Mouse (Mus musculus): Measurements from ENCODE around the gene Sec1. TPM values are rescaled to one million over a fixed set of nuclear protein-coding genes. Genes with fewer than 3 reads are reported as not detected.

Sec1 gene
- polyA plus RNA-seq, 1 experiment from 2014 or later = 0.47 TPM

GRCm38 (mm10) chr7:45716952-45717917 is 23.0 kb upstream of the Sec1 start:
- Histone ChIP-seq H3K36me3 (peaks cover 38% of the 10 kb centered on the region), H3K9ac (replicated peaks) (peak overlapping the region; percentile 67), H3K27ac (replicated peaks) (peak overlapping the region; percentile 92), H3K4me3 (replicated peaks) (peak overlapping the region; percentile 79), H3K9me3 (replicated peaks) (no peaks in the 10 kb centered on the region), H3K4me2 (peak overlapping the region; percentile 82), H3K27me3 (replicated peaks) (no peaks in the 10 kb centered on the region), H3K4me1 (peaks cover 53% of the 10 kb centered on the region)
- WGBS = 13% methylated on average over 31 of the region's 31 CpGs
- peak; percentile 45 for ATAC-seq (ENCODE audit: low FRiP score)

DNA sequence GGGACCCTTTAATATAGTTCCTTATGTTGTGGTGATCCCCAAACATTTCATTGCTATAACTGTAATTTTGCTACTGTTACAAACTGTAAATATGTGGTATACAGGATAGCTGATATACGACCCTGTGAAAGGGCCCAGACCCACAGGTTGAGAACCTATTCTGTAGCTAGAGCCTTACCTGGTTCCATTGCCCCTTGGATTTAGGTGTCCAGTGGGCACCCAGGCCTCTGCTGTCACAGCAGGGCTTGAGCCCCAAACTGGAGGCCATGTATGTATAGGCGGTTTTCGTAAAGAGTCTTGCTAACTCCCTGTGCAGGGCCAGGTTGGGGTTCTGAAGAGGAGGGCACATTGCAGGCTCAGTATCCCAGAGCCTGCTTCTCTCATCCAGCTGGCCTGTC is 22.3 kb upstream of the Sec1 start:
- peak overlapping the region; percentile 79 for H3K4me3 ChIP-seq (replicated peaks)
- no peak overlapping the region for H3K27ac ChIP-seq (replicated peaks)
- peak overlapping the region; percentile 82 for H3K4me2 ChIP-seq
- peaks cover 43% of the 10 kb centered on the region for H3K36me3 ChIP-seq
- no peaks in the 10 kb centered on the region for H3K27me3 ChIP-seq (replicated peaks)
- H3K4me1 ChIP-seq = peaks cover 55% of the 10 kb centered on the region
- WGBS = 85% methylated on average over 3 of the region's 3 CpGs
- no peaks in the 10 kb centered on the region for H3K9me3 ChIP-seq (replicated peaks)
- ATAC-seq (ENCODE audit: low FRiP score) = no peak
- peak overlapping the region; percentile 40 for H3K9ac ChIP-seq (replicated peaks)

- H3K9me3 ChIP-seq (replicated peaks) = no peaks in the 10 kb centered on the region
- peak overlapping the region; percentile 82 for H3K4me2 ChIP-seq
- peak overlapping the region; percentile 79 for H3K4me3 ChIP-seq (replicated peaks)
- H3K27me3 ChIP-seq (replicated peaks) = no peaks in the 10 kb centered on the region
- 85% methylated on average over 19 of the region's 19 CpGs for WGBS
- H3K9ac ChIP-seq (replicated peaks) = peak overlapping the region; percentile 40
- peaks cover 43% of the 10 kb centered on the region for H3K36me3 ChIP-seq
- peaks cover 55% of the 10 kb centered on the region for H3K4me1 ChIP-seq
- H3K27ac ChIP-seq (replicated peaks) = peak overlapping the region; percentile 76
- no peak for ATAC-seq (ENCODE audit: low FRiP score)
These were observed 21.7 kb upstream of the Sec1 start for GRCm38 (mm10) chr7:45715741-45716459.

- H3K9ac ChIP-seq (replicated peaks) = peak within 1 kb of the TSS; percentile 75
- peaks cover 61% of the 10 kb centered on the region for H3K4me1 ChIP-seq
- peak within 1 kb of the TSS; percentile 76 for H3K27ac ChIP-seq (replicated peaks)
- peak within 1 kb of the TSS; percentile 82 for H3K4me2 ChIP-seq
- no peaks in the 10 kb centered on the region for H3K9me3 ChIP-seq (replicated peaks)
- no peaks in the 10 kb centered on the region for H3K27me3 ChIP-seq (replicated peaks)
- H3K4me3 ChIP-seq (replicated peaks) = peak within 1 kb of the TSS; percentile 79
- ATAC-seq (ENCODE audit: low FRiP score) = peak; percentile 91
- 8% methylated on average over 34 of the region's 34 CpGs for WGBS
- H3K36me3 ChIP-seq = peaks cover 43% of the 10 kb centered on the region
These were observed 21.0 kb upstream of the Sec1 start, which contains the start of gene Rpl18 for GRCm38 (mm10) chr7:45715090-45715708. Gene Rpl18, plus strand, starts transcription at chr7:45715457.

DNA sequence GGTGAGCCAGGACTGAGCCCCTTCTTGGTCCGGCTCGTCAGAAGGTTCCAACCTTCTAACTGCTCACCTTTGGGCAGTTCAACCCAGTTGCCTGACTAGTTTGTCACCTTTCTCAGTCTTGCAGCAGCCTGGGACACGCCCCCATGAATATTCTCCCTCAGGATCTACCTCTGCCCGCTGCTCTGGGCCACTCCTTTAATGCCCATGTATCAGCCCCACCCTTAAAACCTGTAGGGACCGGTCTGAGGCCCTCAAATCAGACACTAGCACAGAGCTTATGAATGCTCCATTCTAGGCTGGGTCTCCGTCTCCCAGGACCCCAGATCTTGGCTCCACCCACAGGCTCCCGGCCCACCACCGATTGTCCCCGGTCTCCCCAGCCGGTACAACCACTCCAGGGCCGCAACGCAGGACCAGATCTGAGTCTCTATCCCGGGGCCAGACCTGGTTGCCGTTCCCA is 20.5 kb upstream of the Sec1 start:
- Histone ChIP-seq H3K4me1 (peaks cover 61% of the 10 kb centered on the region), H3K9ac (replicated peaks) (peak overlapping the region; percentile 75), H3K4me3 (replicated peaks) (peak overlapping the region; percentile 79), H3K27ac (replicated peaks) (peak overlapping the region; percentile 70), H3K9me3 (replicated peaks) (no peaks in the 10 kb centered on the region), H3K36me3 (peaks cover 42% of the 10 kb centered on the region), H3K4me2 (peak overlapping the region; percentile 82), H3K27me3 (replicated peaks) (no peaks in the 10 kb centered on the region)
- 10% methylated on average over 14 of the region's 14 CpGs for WGBS
- peak; percentile 48 for ATAC-seq (ENCODE audit: low FRiP score)

DNA sequence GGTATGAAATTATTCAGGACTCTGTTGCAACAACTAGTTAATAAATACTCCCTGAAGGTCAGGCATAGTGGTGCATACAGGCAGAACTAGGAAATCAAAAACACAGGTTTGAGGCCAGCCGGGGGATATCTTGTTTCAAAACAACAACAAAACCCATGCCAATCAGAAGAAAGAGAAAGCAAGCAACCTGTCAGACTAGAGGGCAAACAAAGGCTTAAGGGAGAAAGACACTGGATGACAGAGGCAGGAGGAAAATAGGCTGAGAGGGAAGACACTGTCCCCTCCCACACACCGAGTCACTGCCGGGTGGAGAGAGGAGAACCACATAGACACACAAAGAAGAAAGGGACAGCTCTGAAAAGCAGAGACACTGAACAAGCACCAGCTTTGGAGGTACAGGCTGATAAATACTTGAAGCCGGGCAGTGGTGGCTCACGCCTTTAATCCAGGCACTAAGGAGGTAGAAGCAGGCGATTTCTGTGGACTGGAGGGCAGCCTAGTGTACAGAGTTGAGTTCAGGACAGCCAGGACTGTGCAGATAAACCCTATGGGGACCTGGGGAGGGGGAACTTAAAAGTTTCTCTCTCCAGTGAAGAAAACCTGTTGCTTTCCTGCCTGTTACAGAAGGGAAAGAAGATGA is 19.8 kb upstream of the Sec1 start:
- peaks cover 61% of the 10 kb centered on the region for H3K4me1 ChIP-seq
- peak overlapping the region; percentile 75 for H3K9ac ChIP-seq (replicated peaks)
- no peak overlapping the region for H3K27ac ChIP-seq (replicated peaks)
- H3K36me3 ChIP-seq = peaks cover 40% of the 10 kb centered on the region
- H3K4me2 ChIP-seq = peak overlapping the region; percentile 82
- no peak for ATAC-seq (ENCODE audit: low FRiP score)
- no peaks in the 10 kb centered on the region for H3K9me3 ChIP-seq (replicated peaks)
- 92% methylated on average over 6 of the region's 6 CpGs for WGBS
- no peaks in the 10 kb centered on the region for H3K27me3 ChIP-seq (replicated peaks)
- H3K4me3 ChIP-seq (replicated peaks) = peak overlapping the region; percentile 79

DNA sequence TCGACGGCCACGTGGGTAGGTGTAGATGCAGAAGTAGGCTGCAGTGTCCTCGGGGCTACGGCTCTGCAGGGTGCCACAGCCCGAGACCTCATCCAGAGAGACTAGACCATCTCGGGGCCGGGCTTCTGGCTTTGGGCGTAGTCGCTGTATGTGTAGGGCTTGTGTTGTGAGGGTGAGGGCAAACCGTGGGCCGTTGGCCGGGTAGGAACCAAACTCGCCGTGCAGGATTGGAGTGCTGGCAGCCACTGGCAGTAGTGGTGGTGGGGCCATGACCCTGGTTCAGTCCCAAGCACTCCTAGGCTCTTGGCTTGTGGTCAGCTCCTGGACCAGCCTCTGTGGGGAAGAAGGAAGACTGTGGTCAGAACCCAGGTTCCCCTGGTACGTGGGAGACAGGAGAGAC is 19.2 kb upstream of the Sec1 start:
- H3K9ac ChIP-seq (replicated peaks) = no peak overlapping the region
- WGBS = 96% methylated on average over 16 of the region's 16 CpGs
- no peaks in the 10 kb centered on the region for H3K27me3 ChIP-seq (replicated peaks)
- 0 out of 2 replicates have a peak overlapping the region, but pooled peaks have one; percentile 82 for H3K4me2 ChIP-seq
- H3K27ac ChIP-seq (replicated peaks) = no peak overlapping the region
- no peaks in the 10 kb centered on the region for H3K9me3 ChIP-seq (replicated peaks)
- ATAC-seq (ENCODE audit: low FRiP score) = no peak
- H3K4me3 ChIP-seq (replicated peaks) = no peak overlapping the region
- H3K36me3 ChIP-seq = peaks cover 40% of the 10 kb centered on the region
- H3K4me1 ChIP-seq = peaks cover 61% of the 10 kb centered on the region

DNA sequence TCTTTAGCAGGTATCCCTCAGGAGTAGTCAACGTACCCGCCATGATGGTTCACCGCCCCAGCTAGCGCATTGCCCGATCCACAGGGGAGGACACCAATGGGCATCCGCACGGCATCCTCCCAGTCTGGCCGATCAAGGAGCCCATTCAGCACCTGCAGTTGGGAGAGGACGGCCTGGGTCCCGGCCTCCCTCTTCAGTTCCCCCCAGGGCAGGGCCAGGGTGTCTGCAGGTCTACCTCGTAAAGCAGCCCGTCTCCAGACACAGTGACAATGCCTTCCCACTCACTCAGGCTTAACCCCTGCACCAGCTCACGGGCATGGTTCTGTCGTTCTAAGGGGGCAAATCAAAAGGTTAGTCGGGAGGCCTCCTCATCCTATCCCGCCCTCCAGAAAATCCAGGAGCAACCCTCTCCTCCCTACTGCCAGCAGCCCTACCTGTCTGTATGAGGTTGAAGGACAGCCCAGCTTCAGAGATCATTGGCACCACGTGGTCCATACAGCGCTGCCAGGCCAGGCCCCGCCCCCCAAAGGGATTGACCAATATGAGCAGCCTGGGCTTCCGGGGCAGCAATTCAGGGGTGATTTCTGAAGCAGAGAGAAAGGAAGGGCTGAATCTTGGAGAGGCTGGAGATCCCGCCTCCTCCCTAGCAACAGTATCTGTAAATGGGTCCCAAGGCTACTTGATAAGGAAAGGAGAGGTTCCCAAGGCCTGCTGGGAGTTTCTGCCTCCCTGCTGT is 18.0 kb upstream of the Sec1 start:
- Histone ChIP-seq H3K4me3 (replicated peaks) (no peak overlapping the region), H3K27ac (replicated peaks) (no peak overlapping the region), H3K27me3 (replicated peaks) (no peaks in the 10 kb centered on the region), H3K9ac (replicated peaks) (no peak overlapping the region), H3K36me3 (peaks cover 40% of the 10 kb centered on the region), H3K9me3 (replicated peaks) (no peaks in the 10 kb centered on the region), H3K4me2 (no peak overlapping the region), H3K4me1 (peaks cover 72% of the 10 kb centered on the region)
- no peak for ATAC-seq (ENCODE audit: low FRiP score)
- WGBS = 88% methylated on average over 21 of the region's 21 CpGs

- H3K4me2 ChIP-seq = no peak overlapping the region
- no peak for ATAC-seq (ENCODE audit: low FRiP score)
- no peak overlapping the region for H3K27ac ChIP-seq (replicated peaks)
- H3K9ac ChIP-seq (replicated peaks) = no peak overlapping the region
- WGBS = 93% methylated on average over 24 of the region's 24 CpGs
- no peak overlapping the region for H3K4me3 ChIP-seq (replicated peaks)
- H3K36me3 ChIP-seq = peaks cover 40% of the 10 kb centered on the region
- no peaks in the 10 kb centered on the region for H3K9me3 ChIP-seq (replicated peaks)
- H3K27me3 ChIP-seq (replicated peaks) = no peaks in the 10 kb centered on the region
- H3K4me1 ChIP-seq = peaks cover 72% of the 10 kb centered on the region
These were observed 17.3 kb upstream of the Sec1 start for GRCm38 (mm10) chr7:45711316-45712021.

- Histone ChIP-seq H3K27me3 (replicated peaks) (no peaks in the 10 kb centered on the region), H3K9ac (replicated peaks) (no peak overlapping the region), H3K4me1 (peaks cover 72% of the 10 kb centered on the region), H3K4me3 (replicated peaks) (no peak overlapping the region), H3K27ac (replicated peaks) (no peak overlapping the region), H3K9me3 (replicated peaks) (no peaks in the 10 kb centered on the region), H3K36me3 (peaks cover 40% of the 10 kb centered on the region), H3K4me2 (no peak overlapping the region)
- no peak for ATAC-seq (ENCODE audit: low FRiP score)
- 96% methylated on average over 20 of the region's 20 CpGs for WGBS
These were observed 16.4 kb upstream of the Sec1 start for GRCm38 (mm10) chr7:45710477-45711191.
